Mouse (Mus musculus): ENCODE results near the gene C2cd4c. TPM values are rescaled to one million over a fixed set of nuclear protein-coding genes. Genes with fewer than 3 reads are reported as not detected.

C2cd4c gene
- polyA plus RNA-seq, 1 experiment from 2014 or later = not detected

GRCm38 (mm10) chr10:79623950-79624349 is 10.1 kb upstream of the C2cd4c start:
- Histone ChIP-seq H3K4me3 (ENCODE audit: low read depth, low read length) (no peak overlapping the region), H3K27ac (ENCODE audit: low read length) (no peak overlapping the region), H3K9ac (ENCODE audit: low read depth, low read length) (no peak overlapping the region), H3K4me1 (ENCODE audit: control insufficient read depth, low read depth, low read length) (no peaks in the 10 kb centered on the region), H3K9me3 (replicated peaks; ENCODE audit: control insufficient read depth, low read length) (no peaks in the 10 kb centered on the region), H3K4me2 (ENCODE audit: low read depth, low read length) (no peak overlapping the region), H3K27me3 (ENCODE audit: control insufficient read depth, insufficient read depth, low read depth, low read length) (no peaks in the 10 kb centered on the region), H3K36me3 (ENCODE audit: control insufficient read depth, insufficient read depth) (no peaks in the 10 kb centered on the region)
- WGBS (ENCODE audit: insufficient replicate concordance) = 63% methylated on average over 12 of the region's 12 CpGs
- ATAC-seq (ENCODE audit: low read depth) = no peak

GRCm38 (mm10) chr10:79616376-79616775 is 2.6 kb upstream of the C2cd4c start:
- Histone ChIP-seq H3K4me2 (ENCODE audit: low read depth, low read length) (no peak overlapping the region), H3K9ac (ENCODE audit: low read depth, low read length) (no peak overlapping the region), H3K4me3 (ENCODE audit: low read depth, low read length) (no peak overlapping the region), H3K36me3 (ENCODE audit: control insufficient read depth, insufficient read depth) (no peaks in the 10 kb centered on the region), H3K27me3 (ENCODE audit: control insufficient read depth, insufficient read depth, low read depth, low read length) (peaks cover 31% of the 10 kb centered on the region), H3K4me1 (ENCODE audit: control insufficient read depth, low read depth, low read length) (peaks cover 4% of the 10 kb centered on the region; the same call in 1 of the 2 replicates), H3K27ac (ENCODE audit: low read length) (no peak overlapping the region), H3K9me3 (replicated peaks; ENCODE audit: control insufficient read depth, low read length) (no peaks in the 10 kb centered on the region)
- WGBS (ENCODE audit: insufficient replicate concordance) = 64% methylated on average over 5 of the region's 5 CpGs
- no peak for ATAC-seq (ENCODE audit: low read depth)

- Histone ChIP-seq H3K4me3 (ENCODE audit: low read depth, low read length) (no peak overlapping the region), H3K27ac (ENCODE audit: low read length) (no peak overlapping the region), H3K4me1 (ENCODE audit: control insufficient read depth, low read depth, low read length) (peaks cover 4% of the 10 kb centered on the region; the same call in 1 of the 2 replicates), H3K4me2 (ENCODE audit: low read depth, low read length) (no peak overlapping the region), H3K27me3 (ENCODE audit: control insufficient read depth, insufficient read depth, low read depth, low read length) (peaks cover 33% of the 10 kb centered on the region), H3K9ac (ENCODE audit: low read depth, low read length) (no peak overlapping the region), H3K36me3 (ENCODE audit: control insufficient read depth, insufficient read depth) (no peaks in the 10 kb centered on the region), H3K9me3 (replicated peaks; ENCODE audit: control insufficient read depth, low read length) (no peaks in the 10 kb centered on the region)
- WGBS (ENCODE audit: insufficient replicate concordance) = 12% methylated on average over 8 of the region's 8 CpGs
- no peak for ATAC-seq (ENCODE audit: low read depth)
These were observed 2.0 kb upstream of the C2cd4c start for GRCm38 (mm10) chr10:79615860-79616259.

- Histone ChIP-seq H3K4me1 (ENCODE audit: control insufficient read depth, low read depth, low read length) (peaks cover 4% of the 10 kb centered on the region; the same call in 1 of the 2 replicates), H3K9me3 (replicated peaks; ENCODE audit: control insufficient read depth, low read length) (no peaks in the 10 kb centered on the region), H3K27ac (ENCODE audit: low read length) (no peak overlapping the region), H3K9ac (ENCODE audit: low read depth, low read length) (no peak overlapping the region), H3K27me3 (ENCODE audit: control insufficient read depth, insufficient read depth, low read depth, low read length) (peaks cover 33% of the 10 kb centered on the region), H3K36me3 (ENCODE audit: control insufficient read depth, insufficient read depth) (no peaks in the 10 kb centered on the region), H3K4me3 (ENCODE audit: low read depth, low read length) (no peak overlapping the region), H3K4me2 (ENCODE audit: low read depth, low read length) (no peak overlapping the region)
- no peak for ATAC-seq (ENCODE audit: low read depth)
- WGBS (ENCODE audit: insufficient replicate concordance) = 54% methylated on average over 1 of the region's 1 CpGs
These were observed 449 bp upstream of the C2cd4c start for GRCm38 (mm10) chr10:79614305-79614643.

GRCm38 (mm10) chr10:79612192-79613135 is 1.4 kb downstream of the C2cd4c start:
- no peak overlapping the region for H3K4me2 ChIP-seq (ENCODE audit: low read depth, low read length)
- H3K4me3 ChIP-seq (ENCODE audit: low read depth, low read length) = no peak overlapping the region

GRCm38 (mm10) chr10:79611296-79611695 is 2.5 kb downstream of the C2cd4c start:
- H3K9me3 ChIP-seq (replicated peaks; ENCODE audit: control insufficient read depth, low read length) = no peaks in the 10 kb centered on the region
- peaks cover 4% of the 10 kb centered on the region; the same call in 1 of the 2 replicates for H3K4me1 ChIP-seq (ENCODE audit: control insufficient read depth, low read depth, low read length)
- no peaks in the 10 kb centered on the region for H3K36me3 ChIP-seq (ENCODE audit: control insufficient read depth, insufficient read depth)
- 26% methylated on average over 5 of the region's 5 CpGs for WGBS (ENCODE audit: insufficient replicate concordance)
- H3K27ac ChIP-seq (ENCODE audit: low read length) = no peak overlapping the region
- ATAC-seq (ENCODE audit: low read depth) = no peak
- no peak overlapping the region for H3K4me3 ChIP-seq (ENCODE audit: low read depth, low read length)
- no peak overlapping the region for H3K9ac ChIP-seq (ENCODE audit: low read depth, low read length)
- peaks cover 33% of the 10 kb centered on the region for H3K27me3 ChIP-seq (ENCODE audit: control insufficient read depth, insufficient read depth, low read depth, low read length)
- no peak overlapping the region for H3K4me2 ChIP-seq (ENCODE audit: low read depth, low read length)

More at GRCm38 (mm10) chr10:79612192-79613135, 1.4 kb downstream of the C2cd4c start:
- no peaks in the 10 kb centered on the region for H3K36me3 ChIP-seq (ENCODE audit: control insufficient read depth, insufficient read depth)
- peaks cover 4% of the 10 kb centered on the region; the same call in 1 of the 2 replicates for H3K4me1 ChIP-seq (ENCODE audit: control insufficient read depth, low read depth, low read length)
- no peak overlapping the region for H3K27ac ChIP-seq (ENCODE audit: low read length)
- H3K9me3 ChIP-seq (replicated peaks; ENCODE audit: control insufficient read depth, low read length) = no peaks in the 10 kb centered on the region
- peaks cover 33% of the 10 kb centered on the region for H3K27me3 ChIP-seq (ENCODE audit: control insufficient read depth, insufficient read depth, low read depth, low read length)
- no peak for ATAC-seq (ENCODE audit: low read depth)
- 11% methylated on average over 50 of the region's 51 CpGs for WGBS (ENCODE audit: insufficient replicate concordance)
- H3K9ac ChIP-seq (ENCODE audit: low read depth, low read length) = no peak overlapping the region

GRCm38 (mm10) chr10:79609276-79609675 is 4.5 kb downstream of the C2cd4c start:
- Histone ChIP-seq H3K27ac (ENCODE audit: low read length) (no peak overlapping the region), H3K4me3 (ENCODE audit: low read depth, low read length) (no peak overlapping the region), H3K9ac (ENCODE audit: low read depth, low read length) (no peak overlapping the region), H3K4me2 (ENCODE audit: low read depth, low read length) (no peak overlapping the region), H3K36me3 (ENCODE audit: control insufficient read depth, insufficient read depth) (no peaks in the 10 kb centered on the region), H3K9me3 (replicated peaks; ENCODE audit: control insufficient read depth, low read length) (no peaks in the 10 kb centered on the region), H3K4me1 (ENCODE audit: control insufficient read depth, low read depth, low read length) (peaks cover 4% of the 10 kb centered on the region; the same call in 1 of the 2 replicates), H3K27me3 (ENCODE audit: control insufficient read depth, insufficient read depth, low read depth, low read length) (peaks cover 30% of the 10 kb centered on the region)
- WGBS (ENCODE audit: insufficient replicate concordance) = 57% methylated on average over 3 of the region's 3 CpGs
- ATAC-seq (ENCODE audit: low read depth) = no peak

- no peak overlapping the region for H3K4me3 ChIP-seq (ENCODE audit: low read depth, low read length)
- H3K4me2 ChIP-seq (ENCODE audit: low read depth, low read length) = no peak overlapping the region
- peaks cover 16% of the 10 kb centered on the region for H3K27me3 ChIP-seq (ENCODE audit: control insufficient read depth, insufficient read depth, low read depth, low read length)
- no peak for ATAC-seq (ENCODE audit: low read depth)
- 25% methylated on average over 2 of the region's 2 CpGs for WGBS (ENCODE audit: insufficient replicate concordance)
- H3K27ac ChIP-seq (ENCODE audit: low read length) = no peak overlapping the region
- H3K4me1 ChIP-seq (ENCODE audit: control insufficient read depth, low read depth, low read length) = no peaks in the 10 kb centered on the region
- H3K9me3 ChIP-seq (replicated peaks; ENCODE audit: control insufficient read depth, low read length) = no peaks in the 10 kb centered on the region
- no peak overlapping the region for H3K9ac ChIP-seq (ENCODE audit: low read depth, low read length)
- no peaks in the 10 kb centered on the region for H3K36me3 ChIP-seq (ENCODE audit: control insufficient read depth, insufficient read depth)
These were observed 5.9 kb downstream of the C2cd4c start for GRCm38 (mm10) chr10:79607892-79608291.

GRCm38 (mm10) chr10:79606537-79606936 is 7.3 kb downstream of the C2cd4c start:
- Histone ChIP-seq H3K9me3 (replicated peaks; ENCODE audit: control insufficient read depth, low read length) (no peaks in the 10 kb centered on the region), H3K9ac (ENCODE audit: low read depth, low read length) (no peak overlapping the region), H3K4me3 (ENCODE audit: low read depth, low read length) (no peak overlapping the region), H3K27ac (ENCODE audit: low read length) (no peak overlapping the region), H3K27me3 (ENCODE audit: control insufficient read depth, insufficient read depth, low read depth, low read length) (peaks cover 3% of the 10 kb centered on the region), H3K36me3 (ENCODE audit: control insufficient read depth, insufficient read depth) (no peaks in the 10 kb centered on the region), H3K4me2 (ENCODE audit: low read depth, low read length) (no peak overlapping the region), H3K4me1 (ENCODE audit: control insufficient read depth, low read depth, low read length) (no peaks in the 10 kb centered on the region)
- WGBS (ENCODE audit: insufficient replicate concordance) = 43% methylated on average over 4 of the region's 4 CpGs
- no peak for ATAC-seq (ENCODE audit: low read depth)
